Mouse (Mus musculus): ENCODE data around the gene Mug2. TPM values are rescaled to one million over a fixed set of nuclear protein-coding genes. Genes with fewer than 3 reads are reported as not detected.
"Not testable (repeated sequence)": the region's sequence is repeated elsewhere in the genome, so short reads cannot be mapped to it uniquely, and the experiment has no call there.

Mug2 gene
- not detected in 2 replicates for polyA plus RNA-seq (2015; fragmentation: Nextera tagmentation; extraction: Ambion mirVana)

DNA sequence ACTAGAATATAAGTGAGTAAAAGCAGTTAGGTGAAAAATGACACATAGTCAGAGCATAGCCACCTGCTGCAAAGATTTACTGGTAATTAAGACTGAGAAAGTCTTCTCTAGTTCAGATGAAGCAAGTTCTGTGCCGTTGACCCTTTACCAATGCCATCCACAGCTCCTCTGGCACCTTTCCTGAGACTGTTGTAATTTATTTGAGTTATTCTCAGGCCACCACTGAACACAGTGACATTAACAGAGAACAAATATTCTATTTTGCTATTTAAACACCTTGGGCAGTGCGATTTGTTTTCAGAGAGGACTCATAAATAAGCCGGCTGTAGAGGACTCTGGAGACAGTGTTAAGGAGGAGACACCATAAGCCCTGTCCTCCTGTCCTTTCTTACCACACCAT is at the start of gene Mug2:
Gene Mug2, plus strand, starts transcription at position 301 of the 400 bp plus-strand sequence.
- no CpG with 5 or more reads among the region's 3 CpGs for WGBS
- H3K27ac ChIP-seq; H3K4me3 ChIP-seq; H3K36me3 ChIP-seq; H3K9me3 ChIP-seq; ATAC-seq (ENCODE audit: low FRiP score); H3K4me1 ChIP-seq (replicated peaks); H3K4me2 ChIP-seq; H3K27me3 ChIP-seq; H3K9ac ChIP-seq: not testable (repeated sequence)

DNA sequence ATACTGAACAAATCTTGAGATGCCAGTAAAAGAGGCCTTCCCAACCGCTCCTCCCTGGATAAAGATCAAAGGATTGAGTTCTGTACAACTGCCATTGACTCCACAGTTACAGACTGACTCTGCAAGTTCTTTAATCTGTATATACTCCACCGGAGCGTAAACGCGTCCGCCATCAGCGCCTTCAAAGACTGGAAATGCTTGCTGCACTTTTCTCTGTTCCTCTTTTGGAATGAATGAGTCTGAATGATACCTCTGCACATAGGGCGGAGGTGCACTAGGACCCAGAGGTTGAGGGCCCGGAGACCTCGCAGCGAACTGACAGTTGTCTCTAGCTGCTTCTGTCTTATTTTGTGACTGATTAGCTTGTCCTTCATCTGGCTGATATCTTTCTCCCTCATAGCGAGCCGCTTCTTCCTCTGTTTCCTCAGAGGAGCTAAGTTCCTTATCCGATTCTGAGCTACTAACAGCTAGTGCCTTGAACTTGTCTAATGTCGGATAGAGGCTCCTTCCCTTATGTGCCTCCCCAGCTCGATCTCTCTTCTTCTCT is 48.7 kb upstream of the Mug2 start:
- WGBS = 93% methylated on average over 16 of the region's 16 CpGs
- H3K4me3 ChIP-seq; H3K4me1 ChIP-seq (replicated peaks); ATAC-seq (ENCODE audit: low FRiP score); H3K9me3 ChIP-seq; H3K9ac ChIP-seq; H3K4me2 ChIP-seq; H3K27ac ChIP-seq; H3K27me3 ChIP-seq; H3K36me3 ChIP-seq: not testable (repeated sequence)

- Histone ChIP-seq H3K4me3 (no peak overlapping the region), H3K27ac (no peak overlapping the region), H3K4me1 (replicated peaks) (no peaks in the 10 kb centered on the region), H3K9ac (no peak overlapping the region), H3K27me3 (no peaks in the 10 kb centered on the region), H3K36me3 (no peaks in the 10 kb centered on the region), H3K4me2 (no peak overlapping the region), H3K9me3 (peaks cover 15% of the 10 kb centered on the region)
- WGBS = 80% methylated on average over 7 of the region's 7 CpGs
- ATAC-seq (ENCODE audit: low FRiP score) = no peak
These were observed 30.9 kb upstream of the Mug2 start for GRCm38 (mm10) chr6:121975701-121976100.

DNA sequence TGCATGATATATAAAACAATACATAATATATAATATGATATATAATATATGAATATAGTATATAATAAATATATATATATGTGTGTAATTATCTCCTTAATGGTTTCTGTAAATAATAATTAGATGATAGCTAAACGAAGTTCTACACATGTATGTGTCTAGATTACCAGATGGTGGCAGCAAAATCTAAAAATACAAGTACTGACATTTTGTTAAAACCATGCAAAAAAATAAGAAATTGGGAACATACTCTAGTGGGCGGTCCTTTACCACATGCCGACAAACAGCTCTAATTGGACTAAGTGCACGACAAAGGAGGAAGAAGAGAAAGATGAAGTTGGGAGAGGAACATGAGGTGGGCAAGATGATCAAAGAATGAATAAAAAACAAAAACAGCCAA is 94.3 kb downstream of the Mug2 start:
- Histone ChIP-seq H3K27me3 (no peaks in the 10 kb centered on the region), H3K4me2 (no peak overlapping the region), H3K9ac (no peak overlapping the region), H3K4me1 (replicated peaks) (no peaks in the 10 kb centered on the region), H3K9me3 (0 out of 2 replicates have a peak, but pooled peaks cover 3% of the 10 kb centered on the region), H3K4me3 (no peak overlapping the region), H3K27ac (no peak overlapping the region), H3K36me3 (no peaks in the 10 kb centered on the region)
- no peak for ATAC-seq (ENCODE audit: low FRiP score)
- 89% methylated on average over 4 of the region's 4 CpGs for WGBS

GRCm38 (mm10) chr6:122101671-122102070 is 95.1 kb downstream of the Mug2 start:
- Histone ChIP-seq H3K9me3 (0 out of 2 replicates have a peak, but pooled peaks cover 3% of the 10 kb centered on the region), H3K27ac (no peak overlapping the region), H3K9ac (no peak overlapping the region), H3K27me3 (no peaks in the 10 kb centered on the region), H3K36me3 (no peaks in the 10 kb centered on the region), H3K4me2 (no peak overlapping the region), H3K4me1 (replicated peaks) (no peaks in the 10 kb centered on the region), H3K4me3 (no peak overlapping the region)
- WGBS = 81% methylated on average over 1 of the region's 1 CpGs
- ATAC-seq (ENCODE audit: low FRiP score) = no peak

DNA sequence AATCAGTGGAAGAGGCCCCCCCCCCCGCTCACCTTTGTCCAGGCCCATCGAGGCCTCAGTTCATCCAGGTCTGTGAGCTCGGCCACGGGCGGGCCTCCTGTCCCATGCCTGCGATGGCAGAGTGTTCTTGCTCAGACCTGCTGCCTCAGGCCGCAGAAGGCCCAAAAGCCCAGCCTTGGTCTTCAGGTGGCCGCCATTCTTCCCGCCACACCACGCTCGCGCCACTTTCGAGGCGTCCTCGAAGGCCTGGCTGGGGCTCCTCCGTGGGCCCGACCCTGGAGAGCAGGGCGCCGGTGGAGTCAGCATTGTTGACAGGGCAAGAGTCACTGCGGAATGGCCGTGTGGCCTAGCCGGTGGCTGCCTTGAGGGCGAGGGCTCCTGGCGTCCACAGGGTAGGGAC is 110.4 kb downstream of the Mug2 start:
- Histone ChIP-seq H3K4me1 (replicated peaks) (no peaks in the 10 kb centered on the region), H3K4me3 (no peak overlapping the region), H3K27me3 (no peaks in the 10 kb centered on the region), H3K9me3 (peaks cover 19% of the 10 kb centered on the region), H3K36me3 (no peaks in the 10 kb centered on the region), H3K9ac (no peak overlapping the region), H3K4me2 (no peak overlapping the region), H3K27ac (no peak overlapping the region)
- 94% methylated on average over 24 of the region's 24 CpGs for WGBS
- ATAC-seq (ENCODE audit: low FRiP score) = no peak

- 75% methylated on average over 2 of the region's 2 CpGs for WGBS
- ATAC-seq (ENCODE audit: low FRiP score) = no peak
- no peak overlapping the region for H3K27ac ChIP-seq
These were observed 123.0 kb downstream of the Mug2 start for GRCm38 (mm10) chr6:122129521-122129920.

More at GRCm38 (mm10) chr6:122129521-122129920, 123.0 kb downstream of the Mug2 start:
- Histone ChIP-seq H3K9ac (no peak overlapping the region), H3K27me3 (no peaks in the 10 kb centered on the region), H3K4me3 (no peak overlapping the region), H3K9me3 (no peaks in the 10 kb centered on the region), H3K4me1 (replicated peaks) (no peaks in the 10 kb centered on the region), H3K36me3 (no peaks in the 10 kb centered on the region), H3K4me2 (no peak overlapping the region)

Other genes starting within 250 kb of the Mug2 start
- gene Mug1, start 168.2 kb upstream of the Mug2 start, polyA plus RNA-seq (2015; fragmentation: Nextera tagmentation; extraction: Ambion mirVana) = not detected in 2 replicates

Data from hindbrain, embryonic 13.5 days (tissue).